Mouse (Mus musculus) heart, postnatal 36 days (tissue): ENCODE results near the gene Smurf2. TPM values are rescaled to one million over a fixed set of nuclear protein-coding genes. Genes with fewer than 3 reads are reported as not detected.
A peak's percentile ranks its signal among the peaks of the same experiment; 100 is the strongest.

ENCODE experiments used
- DNase-seq, 2 experiments: peaks; one replicate each; pipeline ENCODE4 v3.0.0; 2021 to 2022
- intact Hi-C: fragments of 180-260 bp; cut with DNase I; formaldehyde crosslinking; loops from one replicate; pipeline ENCODE4 v1.15.1; 2025
- total RNA-seq, 2 experiments: library from RNA; stranded (reverse); gene quantifications; 2 replicates each; pipeline ENCODE4 v1.2.3; 2021

Gene Smurf2
- total RNA-seq, 2 experiments from 2014 or later: 35.9 to 38.9 TPM

DNA sequence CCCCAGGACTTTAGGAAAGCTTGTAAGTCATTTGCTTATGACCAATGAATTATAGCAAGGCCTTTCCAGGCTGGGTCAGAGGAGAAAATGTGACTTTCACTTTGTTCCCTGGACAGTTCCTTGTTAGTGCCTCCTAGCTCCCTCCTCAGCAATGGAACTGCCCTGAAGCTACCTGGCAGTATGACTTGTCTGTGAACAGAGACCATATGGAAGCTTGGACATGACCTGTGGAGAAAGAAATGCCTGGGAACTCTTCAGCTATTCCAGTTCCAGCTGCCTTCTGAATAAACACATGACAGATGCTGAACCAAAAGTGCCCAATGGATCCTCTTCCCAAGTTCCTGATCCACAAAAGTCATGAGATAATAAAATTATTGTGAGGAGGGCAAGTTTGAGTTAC lies 12.5 kb downstream of the Smurf2 start:
- intact Hi-C loops: loop anchor here (5.0 kb wide), 1 partner anchor 36 kb away; no protein-coding TSS in a partner anchor
- no peak for DNase-seq

DNA sequence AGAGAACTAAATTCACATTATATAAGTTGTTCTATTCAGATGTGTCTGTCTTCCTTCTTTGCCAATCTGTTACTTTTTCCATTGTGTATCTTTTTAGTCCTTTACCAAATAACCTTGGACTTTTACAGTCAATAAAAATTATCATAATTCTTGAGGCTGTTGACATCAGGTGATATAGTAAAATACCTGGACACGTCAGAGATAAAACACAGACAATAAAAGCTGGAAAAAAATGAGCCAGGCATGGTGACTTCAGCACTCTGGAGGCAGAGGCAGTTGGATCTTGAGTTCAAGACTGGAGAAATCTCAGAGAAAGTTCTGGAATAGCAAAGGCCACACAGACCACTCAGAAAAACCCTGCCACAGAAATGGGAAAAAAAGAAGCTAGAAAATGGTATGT lies 13.3 kb downstream of the Smurf2 start:
- DNase-seq: no peak
- intact Hi-C loops: loop anchor here (5.0 kb wide), 1 partner anchor 35 kb away; no protein-coding TSS in a partner anchor

DNA sequence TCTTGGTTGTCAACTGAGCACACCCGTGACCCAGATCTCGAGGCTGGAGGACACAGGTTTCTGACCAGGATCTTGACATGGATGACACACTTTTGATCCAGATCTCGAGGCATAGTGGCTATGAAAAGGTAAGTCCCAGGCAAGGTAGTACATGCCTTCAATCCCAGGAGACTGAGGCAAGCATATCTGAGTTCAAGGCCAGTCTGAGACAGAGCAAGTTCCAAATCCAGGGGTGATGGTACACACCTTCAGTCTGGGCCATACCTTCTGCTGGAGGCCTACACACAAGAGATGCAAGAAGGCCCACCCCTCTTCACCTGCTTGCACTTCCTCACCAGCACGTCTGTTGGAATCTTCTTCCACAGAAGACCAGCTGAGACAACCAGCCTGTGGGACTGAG lies 14.8 kb downstream of the Smurf2 start:
- no peak for DNase-seq
- intact Hi-C loops: loop anchor here (5.0 kb wide), 1 partner anchor 33 kb away; no protein-coding TSS in a partner anchor

DNA sequence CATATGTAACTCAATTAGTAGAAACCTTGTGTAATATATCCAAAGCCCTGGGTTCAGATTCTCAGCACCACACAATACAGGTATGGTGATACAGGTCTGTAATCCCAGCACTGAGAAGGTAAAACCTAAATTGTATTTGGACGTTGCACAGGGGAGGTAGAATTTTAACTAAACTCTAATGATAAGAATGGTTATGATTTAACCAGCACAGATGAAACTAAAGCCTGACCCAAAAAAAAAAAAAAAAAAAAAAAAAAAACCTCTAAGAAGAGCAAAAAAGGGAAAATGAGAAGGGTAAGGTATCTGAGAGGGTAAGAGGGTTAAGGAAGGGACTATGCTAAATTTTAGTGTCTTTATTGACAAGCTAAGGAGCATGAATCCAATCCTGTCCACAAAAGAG lies 20.7 kb downstream of the Smurf2 start:
- no peak for DNase-seq
- intact Hi-C loops: no loop called here

DNA sequence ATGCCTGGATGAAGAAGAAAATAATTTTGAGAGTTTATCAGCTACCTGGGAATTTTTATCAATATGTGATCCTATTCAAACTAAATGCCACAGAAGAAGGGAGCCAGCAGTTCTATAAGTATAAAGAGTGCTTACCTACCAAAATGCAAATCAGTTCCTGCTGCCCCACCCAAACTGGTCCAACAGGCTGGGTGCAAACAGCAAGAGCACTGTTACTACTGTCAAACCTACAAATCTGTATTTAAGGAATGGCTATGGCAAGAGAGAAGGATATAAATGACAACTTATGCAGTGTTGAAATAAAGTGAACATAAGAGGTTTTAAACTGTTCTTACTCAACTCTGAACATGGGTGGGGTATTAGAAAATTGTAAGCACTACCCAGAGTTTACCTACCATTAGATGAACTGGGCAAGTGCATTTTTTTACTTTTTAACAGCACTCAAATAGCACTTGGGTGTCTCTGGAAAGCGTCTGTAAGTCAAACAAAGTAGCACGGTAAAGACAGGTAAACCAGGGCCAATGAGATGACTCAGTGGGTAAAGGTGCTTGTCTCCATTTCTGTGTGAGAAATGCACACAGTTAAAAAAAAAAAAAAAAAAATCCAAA lies 23.9 kb downstream of the Smurf2 start:
- intact Hi-C loops: no loop called here
- DNase-seq: no peak

DNA sequence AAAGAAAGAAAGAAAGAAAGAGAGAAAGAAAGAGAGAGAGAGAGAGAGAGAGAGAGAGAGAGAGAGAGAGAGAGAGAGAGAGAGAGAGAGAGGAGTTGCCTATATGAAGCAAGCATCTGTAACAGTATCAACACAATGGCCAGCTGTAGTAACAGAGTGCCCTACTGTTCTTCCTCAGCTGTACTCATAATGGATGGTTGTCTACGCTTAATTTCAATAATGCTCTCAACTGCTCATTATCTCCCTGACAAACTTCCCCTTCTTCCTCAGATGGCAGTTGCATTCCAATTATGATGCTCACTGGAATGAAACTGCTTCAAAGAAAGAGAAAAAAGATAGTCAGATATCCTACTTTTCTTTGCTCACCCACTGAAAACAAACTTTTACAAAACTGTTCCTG lies 36.9 kb downstream of the Smurf2 start:
- intact Hi-C loops: no loop called here

DNA sequence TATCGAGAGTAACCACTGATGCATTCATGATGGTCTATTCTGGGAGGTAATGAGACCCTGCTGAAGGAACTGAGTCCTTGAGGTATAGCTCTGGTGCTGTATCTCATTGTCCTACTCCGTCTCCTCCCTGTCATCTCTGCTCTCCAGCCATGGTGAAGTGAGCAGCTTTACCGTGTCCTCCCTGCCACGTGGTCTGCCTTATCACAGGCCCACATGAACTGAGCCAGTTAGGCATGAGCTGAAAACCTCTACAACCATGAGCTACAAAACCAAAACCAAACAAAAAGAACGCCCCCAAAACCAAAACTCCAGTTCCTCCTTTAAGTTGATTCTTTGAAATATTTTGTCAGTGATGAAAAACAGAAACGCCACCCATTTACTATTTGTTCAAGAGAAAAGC lies 47.9 kb downstream of the Smurf2 start:
- intact Hi-C loops: loop anchor here (5.0 kb wide), 1 partner anchor 35 kb away; no protein-coding TSS in a partner anchor
- no peak for DNase-seq

More for the DNA sequence above, 36.9 kb downstream of the Smurf2 start:
- no peak for DNase-seq

DNA sequence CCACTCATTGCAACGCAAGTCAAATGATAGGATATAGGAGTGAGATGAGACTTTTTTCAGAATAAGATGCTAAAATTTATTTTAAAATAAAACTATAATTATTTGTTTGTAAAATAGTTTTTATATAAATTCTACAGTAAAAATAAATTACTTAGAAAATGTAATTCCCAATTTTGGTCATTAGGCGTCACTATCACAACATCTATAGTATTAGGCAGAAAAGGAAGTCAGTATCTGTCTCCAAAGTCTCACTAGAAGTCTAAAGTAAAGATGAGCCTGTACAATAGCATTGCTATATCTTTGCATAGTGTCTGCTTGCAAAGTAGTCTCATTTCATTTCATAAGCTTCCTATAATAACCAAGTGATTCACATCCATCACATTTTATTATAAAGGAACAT lies 69.1 kb downstream of the Smurf2 start:
- DNase-seq: no peak
- intact Hi-C loops: loop anchor here (2.0 to 5.0 kb wide), 3 partner anchors 59 to 191 kb away; no protein-coding TSS in a partner anchor

DNA sequence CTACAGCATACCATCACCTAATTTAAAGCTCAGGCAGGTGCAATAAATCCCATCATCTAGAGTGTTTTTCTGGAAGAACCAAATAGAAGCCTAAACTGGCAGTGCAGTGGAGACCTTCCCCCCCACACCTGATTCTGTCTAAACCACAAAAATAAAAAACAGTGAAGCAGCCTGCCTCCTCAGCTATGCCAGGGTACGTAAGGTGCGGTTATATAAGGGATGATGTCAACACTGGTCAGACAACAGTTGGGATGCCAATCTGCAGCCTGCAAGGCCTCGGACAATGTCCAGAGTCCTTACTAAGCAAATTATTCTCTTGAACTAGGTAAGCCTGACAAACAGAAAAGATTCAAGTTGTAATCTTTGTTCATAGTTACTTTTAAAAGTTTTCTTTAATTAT lies 78.5 kb downstream of the Smurf2 start:
- intact Hi-C loops: no loop called here
- no peak for DNase-seq

DNA sequence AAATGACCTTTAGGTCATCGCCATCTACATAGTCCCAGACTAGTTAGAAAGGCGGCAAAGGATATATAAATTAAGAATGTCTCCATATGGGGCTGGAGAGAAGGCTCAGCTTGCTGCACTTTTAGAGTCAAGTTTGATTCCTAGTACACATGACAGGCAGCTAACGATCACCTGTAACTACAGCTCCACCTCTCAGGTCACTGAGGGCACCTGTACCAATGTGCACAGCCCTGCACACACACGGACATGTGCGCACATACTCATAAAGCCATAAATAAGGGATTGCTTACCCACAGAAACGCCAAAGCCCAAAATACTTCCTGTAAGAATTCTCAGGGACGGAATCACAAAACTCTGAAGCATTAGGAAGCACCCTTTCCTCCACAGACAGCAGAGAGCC lies 92.4 kb downstream of the Smurf2 start:
- no peak for DNase-seq
- intact Hi-C loops: no loop called here

DNA sequence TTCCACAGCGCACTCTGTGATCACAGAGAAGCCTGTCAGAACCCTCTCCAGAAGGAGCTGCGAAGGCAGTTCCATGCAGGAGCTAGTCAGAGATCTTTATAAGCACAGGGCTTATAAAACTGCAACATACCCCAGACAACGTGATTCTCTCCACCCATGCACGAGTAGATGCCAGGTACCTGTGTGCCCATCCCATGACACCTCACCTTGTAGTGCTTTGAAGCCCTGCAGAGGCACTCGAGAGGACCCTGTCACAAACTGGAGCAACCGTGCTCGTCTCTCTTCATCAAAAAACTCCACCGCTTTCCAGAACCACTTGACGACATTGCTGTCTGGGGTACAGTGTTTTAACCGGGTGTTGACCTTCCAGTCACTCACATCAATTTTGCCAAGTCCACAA lies 96.1 kb downstream of the Smurf2 start:
- intact Hi-C loops: no loop called here
- DNase-seq: no peak

DNA sequence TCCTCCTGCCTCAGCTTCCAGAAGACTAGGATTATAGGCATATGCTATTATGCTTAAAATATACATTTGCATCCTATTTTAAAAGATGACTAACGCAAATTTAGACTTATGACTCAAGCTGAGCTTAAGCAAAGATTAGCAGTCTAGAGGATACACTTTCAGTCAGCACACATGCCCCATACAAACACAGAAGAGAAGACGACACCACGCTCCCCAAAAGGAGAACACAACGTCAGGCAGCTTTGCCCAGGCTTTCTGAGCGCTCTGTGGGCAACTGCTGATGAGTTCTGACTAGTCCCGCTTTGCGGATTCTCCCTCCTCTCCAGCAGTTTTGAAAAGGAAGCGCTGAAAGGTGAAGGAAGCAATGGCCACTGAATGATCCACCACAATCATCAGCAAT lies 96.8 kb downstream of the Smurf2 start:
- intact Hi-C loops: no loop called here
- DNase-seq: no peak

DNA sequence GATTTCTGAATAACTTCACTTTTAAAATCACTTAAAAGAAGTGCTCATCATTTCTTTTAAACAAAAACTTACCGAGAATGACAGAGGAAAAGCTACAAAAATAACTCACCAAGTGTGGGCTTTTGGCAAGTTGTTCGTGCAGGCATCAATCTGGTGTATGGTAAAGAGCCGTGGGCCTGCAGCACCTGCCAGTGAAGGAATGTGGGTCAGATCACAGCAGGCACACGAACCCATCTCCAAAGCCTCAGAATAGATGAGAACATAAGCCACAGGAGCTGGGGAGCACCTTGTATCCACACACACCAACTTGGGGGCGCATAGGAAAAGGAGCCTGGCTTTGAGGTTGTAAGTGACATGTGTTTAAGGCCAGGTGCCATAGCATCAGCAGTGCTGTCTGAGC lies 97.6 kb downstream of the Smurf2 start:
- no peak for DNase-seq
- intact Hi-C loops: no loop called here

DNA sequence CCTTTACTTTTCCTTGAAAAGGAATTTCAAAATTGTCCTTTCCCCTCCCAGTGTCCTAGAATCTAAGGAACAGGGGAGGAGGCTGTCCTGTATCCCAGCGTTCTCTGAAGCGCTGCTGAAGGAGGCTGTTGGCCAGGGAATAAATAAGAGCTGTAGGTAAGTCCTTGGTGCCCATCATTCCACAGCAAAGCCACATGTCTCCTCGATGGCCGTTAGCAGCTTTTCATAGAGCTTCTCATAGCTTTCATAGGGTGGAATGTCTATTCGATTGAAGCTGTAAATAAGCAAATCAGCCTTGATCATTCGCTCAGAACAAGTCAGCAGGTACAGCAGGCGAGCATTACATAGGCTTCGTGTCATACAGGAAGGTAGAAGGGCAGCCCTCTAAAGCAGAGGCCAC lies 98.0 kb downstream of the Smurf2 start:
- intact Hi-C loops: no loop called here
- DNase-seq: no peak

DNA sequence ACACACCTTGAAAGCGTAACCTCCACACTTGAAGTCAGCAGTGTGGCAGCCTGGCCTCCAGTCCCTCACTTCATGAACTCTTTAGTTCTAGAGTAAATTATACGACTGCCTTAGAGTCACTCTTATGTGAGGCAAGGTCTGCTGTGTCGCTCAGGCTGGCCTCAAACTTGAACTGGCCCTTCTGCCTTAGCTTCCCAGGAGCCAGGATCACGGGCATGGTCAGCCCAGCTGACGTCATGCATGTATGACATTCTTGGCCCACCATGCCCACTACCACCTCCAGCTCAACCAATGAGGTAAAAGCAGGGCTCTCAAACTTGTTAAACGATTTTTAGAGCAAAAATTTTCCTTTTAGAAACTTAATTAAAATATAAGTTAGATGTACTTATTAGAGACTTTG lies 99.1 kb downstream of the Smurf2 start:
- intact Hi-C loops: no loop called here
- no peak for DNase-seq

DNA sequence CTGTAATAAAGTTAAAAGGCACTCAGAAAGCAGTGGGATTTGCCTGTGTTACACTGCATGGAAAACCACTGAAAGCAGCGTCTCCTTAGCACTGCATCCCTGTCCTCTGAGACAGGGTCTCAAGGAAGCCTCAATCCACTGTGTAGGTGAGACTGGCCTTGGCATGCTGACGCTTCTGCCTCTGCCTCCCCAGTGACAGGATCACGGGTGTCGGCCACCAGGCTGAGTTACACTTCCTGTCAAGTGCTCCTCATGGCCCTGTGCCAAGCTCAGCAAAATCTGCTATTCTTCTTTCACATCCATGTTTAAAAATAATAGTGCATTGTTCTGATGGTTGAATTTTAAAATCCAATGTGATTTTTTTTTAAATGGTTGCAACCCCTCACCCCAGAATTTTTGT lies 99.5 kb downstream of the Smurf2 start:
- peak; percentile 63 to 73 for DNase-seq
- intact Hi-C loops: no loop called here

DNA sequence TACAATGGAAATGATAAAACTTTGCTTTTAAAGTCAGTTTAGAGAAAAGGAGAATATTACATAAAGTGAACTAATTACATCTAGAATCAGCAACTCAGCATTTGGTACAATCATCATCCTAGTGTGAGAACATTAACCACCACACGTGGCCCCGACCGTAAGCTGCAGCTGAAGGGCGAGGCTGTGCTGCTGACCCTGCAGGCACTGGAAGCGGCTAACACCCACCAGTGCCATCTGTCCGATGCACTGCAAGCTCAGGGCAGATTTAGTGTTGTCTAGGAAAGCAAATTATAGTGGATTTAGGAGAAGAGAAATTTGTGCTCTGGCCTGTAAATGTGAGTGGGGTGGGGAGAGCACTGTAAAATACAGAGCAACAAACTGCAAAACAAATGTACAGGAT lies 100.3 kb downstream of the Smurf2 start:
- DNase-seq: no peak
- intact Hi-C loops: no loop called here

DNA sequence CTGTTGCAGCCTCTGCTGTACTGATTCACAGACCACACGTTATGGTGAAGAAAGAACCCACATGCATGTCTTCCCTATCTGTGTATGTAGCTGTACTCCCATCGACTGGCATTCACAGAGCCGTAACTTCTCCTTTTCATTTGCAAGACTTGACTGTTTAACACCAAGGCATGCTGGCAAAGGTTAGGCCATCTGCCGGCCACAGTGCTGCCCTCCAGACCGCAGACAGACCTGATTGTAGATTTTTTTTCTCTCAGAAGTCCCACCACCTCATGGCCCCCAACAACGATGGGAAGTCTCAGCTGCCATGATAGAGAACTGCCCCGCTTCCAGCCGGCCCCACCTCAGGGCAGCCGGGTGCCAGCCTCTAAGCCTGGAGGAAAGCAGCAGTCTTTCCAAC lies 100.9 kb downstream of the Smurf2 start:
- intact Hi-C loops: no loop called here
- DNase-seq: no peak

DNA sequence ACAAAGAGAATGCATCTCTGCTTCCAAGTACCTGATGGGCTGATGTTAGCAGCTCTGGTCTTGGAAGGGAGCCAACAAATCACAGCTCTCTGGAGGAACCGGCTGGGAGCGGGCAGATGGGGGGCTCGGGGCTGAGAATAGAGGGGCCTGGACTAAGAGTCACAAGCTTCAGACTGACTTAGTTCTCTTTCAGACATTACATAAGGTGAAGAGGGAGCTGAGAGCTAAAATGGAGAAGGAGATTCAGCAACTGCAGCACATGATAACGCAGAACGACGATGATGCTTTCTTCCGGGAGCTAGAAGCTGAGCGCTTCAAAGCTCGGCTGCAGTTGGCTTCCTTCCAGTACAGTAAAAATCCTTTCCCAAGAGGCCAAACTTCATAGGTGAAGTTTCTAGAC lies 102.2 kb downstream of the Smurf2 start:
- DNase-seq: no peak
- intact Hi-C loops: no loop called here

DNA sequence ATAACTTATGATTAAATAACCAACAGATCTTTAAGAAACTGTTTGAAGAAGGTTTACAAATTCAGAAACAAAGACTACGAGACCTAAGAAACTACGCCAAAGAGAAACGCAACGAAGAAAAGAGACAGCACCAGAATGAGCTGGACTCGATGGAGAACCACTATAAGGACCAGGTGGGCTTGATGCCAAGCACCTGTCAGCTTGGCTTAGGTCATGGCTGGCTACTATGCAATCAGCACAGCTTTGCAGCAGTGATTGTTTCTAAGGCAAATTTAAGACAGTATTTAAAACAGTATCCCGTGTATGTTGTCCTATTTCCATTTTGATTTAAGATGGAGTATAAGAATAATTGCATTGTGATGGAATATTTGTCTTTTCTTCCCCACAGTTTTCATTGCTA lies 102.7 kb downstream of the Smurf2 start:
- intact Hi-C loops: no loop called here
- no peak for DNase-seq

DNA sequence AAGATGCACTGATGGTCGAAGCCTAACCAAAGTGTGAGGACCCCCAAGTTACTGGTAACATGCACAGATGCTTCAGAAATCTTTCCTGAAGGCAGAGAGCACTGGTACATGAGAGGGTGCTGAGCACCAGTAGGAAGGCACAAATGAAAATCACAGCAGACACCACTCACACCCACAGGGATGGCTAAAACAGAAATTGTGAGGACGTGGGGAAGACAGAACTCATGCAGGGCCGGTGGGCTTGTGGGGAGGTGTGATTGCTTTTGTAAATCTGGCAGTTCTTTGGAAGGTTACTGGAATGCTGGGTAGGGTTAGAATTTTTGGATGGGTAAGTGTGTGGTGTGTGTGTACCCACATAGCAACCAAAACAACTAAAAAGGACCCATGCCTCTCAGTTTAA lies 103.4 kb downstream of the Smurf2 start:
- intact Hi-C loops: no loop called here
- DNase-seq: no peak

DNA sequence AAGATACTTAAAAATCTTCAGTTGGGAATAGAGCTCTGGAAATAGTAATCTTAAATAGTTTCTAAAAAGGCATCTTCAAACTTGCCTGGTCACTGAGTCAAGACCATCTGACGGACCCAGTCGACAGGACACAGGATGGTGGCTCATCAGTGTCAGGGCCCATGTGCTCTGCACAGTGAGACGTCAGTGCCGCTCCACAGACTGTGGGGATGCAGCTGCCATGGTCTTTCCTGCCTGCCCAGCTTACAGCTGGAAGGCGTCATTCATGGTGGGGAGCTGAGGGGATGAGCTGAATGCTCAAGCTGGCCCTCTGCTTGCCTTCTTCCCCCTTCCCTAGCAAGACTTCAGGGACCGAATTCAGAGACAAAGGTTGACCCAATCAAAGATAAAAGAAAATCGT lies 104.2 kb downstream of the Smurf2 start:
- no peak for DNase-seq
- intact Hi-C loops: no loop called here

DNA sequence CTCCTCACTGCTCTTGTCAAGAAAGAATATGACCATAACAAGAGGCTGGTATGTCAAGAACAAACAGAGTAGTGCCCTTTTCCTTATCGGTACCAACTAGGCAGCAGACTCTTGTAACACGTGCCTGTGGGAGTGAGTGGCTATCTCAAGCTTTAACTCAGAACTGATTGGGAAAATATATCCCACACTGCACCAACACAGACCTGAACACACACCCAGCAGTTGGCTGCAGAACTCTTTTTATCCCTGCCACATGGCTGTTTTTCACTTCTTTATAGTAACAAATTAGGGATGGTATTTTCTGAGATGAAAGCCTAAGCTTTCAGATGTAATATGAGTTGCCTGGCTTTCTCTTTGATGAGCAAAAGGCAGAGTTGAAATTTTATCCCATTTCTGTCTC lies 104.8 kb downstream of the Smurf2 start:
- DNase-seq: no peak
- intact Hi-C loops: no loop called here
